9 mouse cellular contexts compared by ENCODE assay signal in genomic region chr11:86592993-86593392, GRCm38 (mm10). TPM values are rescaled to one million over a fixed set of nuclear protein-coding genes. Genes with fewer than 3 reads are reported as not detected.
A peak's percentile ranks its signal among the peaks of the same experiment; 100 is the strongest.
DNase-seq lines count a peak whose midpoint lies in the region; ATAC-seq lines count a peak whose summit lies in the region.
"Had no signal": no experiment of that assay in that cellular context is flagged by ENCODE, and none has a peak within 500 bp of the region (broad histone marks: within the 10 kb centered on the region; RNA-seq: fewer than 3 reads in every experiment).

No protein-coding gene starts in this region.

- peaks cover 19% of the 10 kb centered on the region for H3K4me1 ChIP-seq in kidney, embryonic 15.5 days

- H3K4me3 ChIP-seq in kidney, embryonic 15.5 days (replicated peaks) = no peak overlapping the region
- H3K4me3 ChIP-seq: forebrain, embryonic 10.5 days had no signal

- DNase-seq in kidney, adult 8-10 months = no peak
- DNase-seq in CD4-positive helper T cell, adult 2 months (ENCODE audit: low read depth, low spot score) = peak; percentile 89
- DNase-seq in lung, postnatal 36 days = peak; percentile 49
- DNase-seq in cerebellum, postnatal 4 days (ENCODE audit: low spot score in 2 of 2) = no peak
- DNase-seq in cerebellum, postnatal 36 days = no peak
- DNase-seq in layer of hippocampus, adult 11-12 months (ENCODE audit: low spot score) = no peak

- H3K4me2 ChIP-seq in kidney, embryonic 15.5 days = no peak overlapping the region

- H3K9ac ChIP-seq in kidney, embryonic 15.5 days = no peak overlapping the region

- no peak for ATAC-seq in kidney, embryonic 15.5 days (replicated peaks; ENCODE audit: low FRiP score)
- peak; percentile 91 for ATAC-seq in common myeloid progenitor, adult 5-6 weeks (replicated peaks; ENCODE audit: low read depth, poor library complexity, severe bottlenecking)

- peak overlapping the region; percentile 37; the same call in 1 of the 2 replicates for H3K27ac ChIP-seq in kidney, embryonic 15.5 days
- H3K27ac ChIP-seq: forebrain, embryonic 10.5 days had no signal

- no peaks in the 10 kb centered on the region for H3K27me3 ChIP-seq in kidney, embryonic 15.5 days

- 21% methylated on average over 3 of the region's 3 CpGs for WGBS in kidney, embryonic 15.5 days

- H3K9me3 ChIP-seq in kidney, embryonic 15.5 days (replicated peaks) = no peaks in the 10 kb centered on the region
- H3K9me3 ChIP-seq: forebrain, embryonic 10.5 days had no signal

- H3K36me3 ChIP-seq in kidney, embryonic 15.5 days = no peaks in the 10 kb centered on the region

RNA-seq across cellular contexts. Expression of gene Tubd1, which starts 48.2 kb away (rescaled TPM):
- polyA plus RNA-seq in kidney, embryonic 15.5 days (2015; fragmentation: Nextera tagmentation; extraction: Ambion mirVana) = 10.3 and 10.5 TPM in 2 replicates
- 12.1 and 15.2 TPM in 2 replicates for total RNA-seq in common myeloid progenitor, adult 5-6 weeks (2017)

RNA-seq across cellular contexts. Expression of gene Rps6kb1, which starts 48.4 kb away (rescaled TPM):
- 60.9 and 70.7 TPM in 2 replicates for polyA plus RNA-seq in kidney, embryonic 15.5 days (2015; fragmentation: Nextera tagmentation; extraction: Ambion mirVana)
- 39.6 and 76.3 TPM in 2 replicates for total RNA-seq in common myeloid progenitor, adult 5-6 weeks (2017)

Comparison
In these comparisons a context has a peak if more than half of its experiments do, and no peak if none do; other contexts are left out.
1. DNase-seq: peak in CD4-positive helper T cell, adult 2 months (single experiment) and lung, postnatal 36 days (single experiment); none in kidney, adult 8-10 months (0 of 2), cerebellum, postnatal 4 days (0 of 2), cerebellum, postnatal 36 days (0 of 2) and layer of hippocampus, adult 11-12 months (single experiment).